Mouse (Mus musculus): ENCODE measurements at regions not wholly inside any gene's neighbourhood (a gene's known extent, or its start where the extent isn't known, plus 50 kb on each side); places are given as distances from the start of the nearest gene placed in this dataset.

- DNase-seq = no peak
Observed at GRCm38 (mm10) chr11:64663166-64663565, 226.7 kb upstream of the F930015N05Rik start.

GRCm38 (mm10) chr11:64667010-64667409, 230.6 kb upstream of the F930015N05Rik start:
- DNase-seq = no peak

GRCm38 (mm10) chr11:64667521-64667920, 231.1 kb upstream of the F930015N05Rik start:
- no peak for DNase-seq

- no peak for DNase-seq
Observed at GRCm38 (mm10) chr11:64671898-64672297, 235.4 kb upstream of the F930015N05Rik start.

GRCm38 (mm10) chr11:64673546-64673945, 237.1 kb upstream of the F930015N05Rik start:
- no peak for DNase-seq

GRCm38 (mm10) chr11:64703776-64704175, 267.3 kb upstream of the F930015N05Rik start:
- no peak for DNase-seq

GRCm38 (mm10) chr11:64711801-64712200, 267.0 kb upstream of the Elac2 start:
- no peak for DNase-seq

GRCm38 (mm10) chr11:64715182-64715581, 263.7 kb upstream of the Elac2 start:
- no peak for DNase-seq

- peak; percentile 35 for DNase-seq
Observed at GRCm38 (mm10) chr11:64718316-64719085, 260.3 kb upstream of the Elac2 start.

- no peak for DNase-seq
Observed at GRCm38 (mm10) chr11:64726249-64726648, 252.6 kb upstream of the Elac2 start.

GRCm38 (mm10) chr11:64727841-64728421, 250.9 kb upstream of the Elac2 start:
- DNase-seq = no peak

GRCm38 (mm10) chr11:64738948-64739347, 239.9 kb upstream of the Elac2 start:
- DNase-seq = no peak

- DNase-seq = no peak
Observed at GRCm38 (mm10) chr11:64743753-64744152, 235.1 kb upstream of the Elac2 start.

- DNase-seq = no peak
Observed at GRCm38 (mm10) chr11:64746146-64746545, 232.7 kb upstream of the Elac2 start.

- no peak for DNase-seq
Observed at GRCm38 (mm10) chr11:64749976-64750375, 228.9 kb upstream of the Elac2 start.

GRCm38 (mm10) chr11:64752299-64752698, 226.5 kb upstream of the Elac2 start:
- DNase-seq = no peak

- no peak for DNase-seq
Observed at GRCm38 (mm10) chr11:64752816-64753215, 226.0 kb upstream of the Elac2 start.

- no peak for DNase-seq
Observed at GRCm38 (mm10) chr11:64754076-64754475, 224.8 kb upstream of the Elac2 start.

- no peak for DNase-seq
Observed at GRCm38 (mm10) chr11:64755563-64755962, 223.3 kb upstream of the Elac2 start.

- no peak for DNase-seq
Observed at GRCm38 (mm10) chr11:64760626-64761025, 218.2 kb upstream of the Elac2 start.

- no peak for DNase-seq
Observed at GRCm38 (mm10) chr11:64762755-64763154, 216.1 kb upstream of the Elac2 start.

- no peak for DNase-seq
Observed at GRCm38 (mm10) chr11:64764056-64764455, 214.8 kb upstream of the Elac2 start.

- DNase-seq = no peak
Observed at GRCm38 (mm10) chr11:64776691-64777090, 202.1 kb upstream of the Elac2 start.

- no peak for DNase-seq
Observed at GRCm38 (mm10) chr11:64800246-64801121, 178.4 kb upstream of the Elac2 start.
